Mouse (Mus musculus) CH12.LX (cell line): ENCODE measurements around the gene 1500009L16Rik. TPM values are rescaled to one million over a fixed set of nuclear protein-coding genes. Genes with fewer than 3 reads are reported as not detected.

Experiments
- DNase-seq: peaks from one replicate; pipeline ENCODE4 v3.0.0-alpha.2; 2013; ENCODE audit errors: extremely low read depth
- H3K27ac ChIP-seq: 2 replicates; pipeline ENCODE4 v1.5.1; 2012; ENCODE audit warnings: low read depth, mild to moderate bottlenecking, control low read depth, moderate library complexity; ENCODE audit not compliant: insufficient read depth
- H3K27me3 ChIP-seq: replicated peaks from 2 replicates; pipeline ENCODE3; 2012; ENCODE audit warnings: inconsistent platforms
- H3K36me3 ChIP-seq, 2 experiments: replicated peaks in 1 of 2; 2 replicates each; pipeline versions ENCODE3 to v1.6.1; 2012; ENCODE audit warnings: inconsistent platforms in 1 of 2, low read length in 1 of 2, mild to moderate bottlenecking in 1 of 2, mixed read lengths in 1 of 2, moderate library complexity in 1 of 2; ENCODE audit not compliant: control insufficient read depth in 1 of 2, insufficient read depth in 1 of 2
- H3K4me1 ChIP-seq, 2 experiments: 2 replicates each; pipeline ENCODE4 v1.6.1; 2012; ENCODE audit warnings: inconsistent platforms in 1 of 2, moderate library complexity in 1 of 2; ENCODE audit not compliant: insufficient read depth in 2 of 2, control insufficient read depth in 1 of 2
- H3K4me2 ChIP-seq: 2 replicates; pipeline ENCODE4 v1.6.1; 2012; ENCODE audit warnings: low read depth, mild to moderate bottlenecking, control low read depth; ENCODE audit not compliant: poor library complexity, insufficient read depth, severe bottlenecking
- H3K4me3 ChIP-seq, 3 experiments: fragments of 150-350 bp in 1 of 3; sonication (generic) in 1 of 3; replicated peaks in 1 of 3; 2 replicates each; pipeline versions ENCODE3 to v1.5.1; 2011 to 2012; ENCODE audit warnings: low read depth in 2 of 3, low read length in 2 of 3, mild to moderate bottlenecking in 2 of 3, moderate library complexity in 2 of 3, control low read depth in 1 of 3, improper control_type of control experiment in 1 of 3, inconsistent platforms in 1 of 3, mixed read lengths in 1 of 3; ENCODE audit not compliant: poor library complexity in 1 of 3
- H3K79me2 ChIP-seq: replicated peaks from 2 replicates; pipeline ENCODE4 v1.6.1; 2012; ENCODE audit warnings: mild to moderate bottlenecking, moderate library complexity; ENCODE audit not compliant: control insufficient read depth, poor library complexity, insufficient read depth, severe bottlenecking; ENCODE audit errors: extremely low read depth
- H3K9ac ChIP-seq: 2 replicates; pipeline ENCODE4 v1.6.1; 2012; ENCODE audit warnings: low read depth, mild to moderate bottlenecking, control low read depth, moderate library complexity; ENCODE audit not compliant: insufficient read depth
- H3K9me3 ChIP-seq: replicated peaks from 2 replicates; pipeline ENCODE3; 2012; ENCODE audit warnings: low read length, inconsistent platforms, mixed read lengths
- BHLHE40 ChIP-seq: IDR thresholded peaks from 2 replicates; pipeline ENCODE4 v1.6.1; 2011; ENCODE audit warnings: mild to moderate bottlenecking, low read depth, low read length, improper control_type of control experiment
- CHD2 ChIP-seq: IDR thresholded peaks from 2 replicates; pipeline ENCODE4 v1.6.1; 2011; ENCODE audit warnings: low read length, improper control_type of control experiment
- CTCF ChIP-seq, 2 experiments: IDR thresholded peaks in 1 of 2; conservative IDR thresholded peaks in 1 of 2; 2 replicates each; pipeline ENCODE4 v1.5.1; 2011 to 2012; ENCODE audit warnings: low read depth in 2 of 2, low read length in 2 of 2, improper control_type of control experiment in 1 of 2, inconsistent platforms in 1 of 2, mild to moderate bottlenecking in 1 of 2, moderate library complexity in 1 of 2
- EP300 ChIP-seq: IDR thresholded peaks from 2 replicates; pipeline ENCODE4 v1.6.1; 2011; ENCODE audit warnings: low read length, improper control_type of control experiment
- GABPA ChIP-seq: IDR thresholded peaks from 2 replicates; pipeline ENCODE4 v1.6.1; 2012; ENCODE audit warnings: low read depth, low read length, improper control_type of control experiment, inconsistent platforms; ENCODE audit not compliant: insufficient replicate concordance
- IRF4 ChIP-seq: IDR thresholded peaks from 2 replicates; pipeline ENCODE4 v1.6.1; 2014; ENCODE audit warnings: low read depth, mild to moderate bottlenecking, inconsistent platforms, low read length, improper control_type of control experiment
- JUN ChIP-seq: IDR thresholded peaks from 2 replicates; pipeline ENCODE4 v1.6.1; 2011; ENCODE audit warnings: low read depth, mild to moderate bottlenecking, low read length, improper control_type of control experiment, moderate library complexity; ENCODE audit not compliant: insufficient read depth
- JUND ChIP-seq: conservative IDR thresholded peaks from 2 replicates; pipeline ENCODE4 v1.6.1; 2011; ENCODE audit warnings: low read depth, low read length, improper control_type of control experiment
- KAT2A ChIP-seq: IDR thresholded peaks from 2 replicates; pipeline ENCODE4 v1.6.1; 2012; ENCODE audit warnings: low read length, improper control_type of control experiment, inconsistent platforms; ENCODE audit not compliant: insufficient replicate concordance
- MAFK ChIP-seq: IDR thresholded peaks from 2 replicates; pipeline ENCODE4 v1.6.1; 2011; ENCODE audit warnings: low read length, improper control_type of control experiment; ENCODE audit not compliant: insufficient replicate concordance
- MAX ChIP-seq: IDR thresholded peaks from 2 replicates; pipeline ENCODE4 v1.6.1; 2011; ENCODE audit warnings: low read length, improper control_type of control experiment
- MAZ ChIP-seq: IDR thresholded peaks from 2 replicates; pipeline ENCODE4 v1.6.1; 2012; ENCODE audit warnings: low read depth, mild to moderate bottlenecking, inconsistent platforms, low read length, improper control_type of control experiment, moderate library complexity
- NRF1 ChIP-seq: IDR thresholded peaks from 2 replicates; pipeline ENCODE4 v1.6.1; 2014; ENCODE audit warnings: low read depth, mild to moderate bottlenecking, inconsistent platforms, low read length, improper control_type of control experiment, moderate library complexity
- RAD21 ChIP-seq: IDR thresholded peaks from 2 replicates; pipeline ENCODE4 v1.6.1; 2011; ENCODE audit warnings: low read depth, mild to moderate bottlenecking, low read length, improper control_type of control experiment, moderate library complexity
- RCOR1 ChIP-seq: conservative IDR thresholded peaks from 2 replicates; pipeline ENCODE4 v1.6.1; 2012; ENCODE audit warnings: low read depth, mild to moderate bottlenecking, inconsistent platforms, low read length, improper control_type of control experiment
- SIN3A ChIP-seq: IDR thresholded peaks from 2 replicates; pipeline ENCODE4 v1.6.1; 2012; ENCODE audit warnings: low read length, improper control_type of control experiment, inconsistent platforms
- SMC3 ChIP-seq: IDR thresholded peaks from 2 replicates; pipeline ENCODE4 v1.6.1; 2011; ENCODE audit warnings: low read depth, low read length, improper control_type of control experiment
- TBP ChIP-seq: conservative IDR thresholded peaks from 2 replicates; pipeline ENCODE4 v1.6.1; 2011; ENCODE audit warnings: low read depth, low read length, improper control_type of control experiment
- TCF12 ChIP-seq: IDR thresholded peaks from 2 replicates; pipeline ENCODE4 v1.6.1; 2014; ENCODE audit warnings: low read depth, mild to moderate bottlenecking, inconsistent platforms, low read length, improper control_type of control experiment
- USF1 ChIP-seq: IDR thresholded peaks from 2 replicates; pipeline ENCODE4 v1.6.1; 2014; ENCODE audit warnings: low read depth, mild to moderate bottlenecking, inconsistent platforms, low read length, improper control_type of control experiment
- USF2 ChIP-seq: conservative IDR thresholded peaks from 2 replicates; pipeline ENCODE4 v1.6.1; 2011; ENCODE audit warnings: low read depth, low read length, improper control_type of control experiment
- ZC3H11A ChIP-seq: IDR thresholded peaks from 2 replicates; pipeline ENCODE4 v1.6.1; 2012; ENCODE audit warnings: low read depth, mild to moderate bottlenecking, inconsistent platforms, low read length, improper control_type of control experiment
- ZMIZ1 ChIP-seq: IDR thresholded peaks from 2 replicates; pipeline ENCODE4 v1.6.1; 2012; ENCODE audit warnings: low read depth, mild to moderate bottlenecking, inconsistent platforms, low read length, improper control_type of control experiment
- ZNF384 ChIP-seq: IDR thresholded peaks from 2 replicates; pipeline ENCODE4 v1.6.1; 2012; ENCODE audit warnings: low read depth, low read length, improper control_type of control experiment, inconsistent platforms
- dilution Hi-C: fragments of 300-500 bp; cut with MboI; formaldehyde crosslinking; loops from 2 replicates; pipeline ENCODE4 v1.14.3; 2020; ENCODE audit warnings: low sequenced_read_pairs; ENCODE audit not compliant: extremely low pct_unique_long_range_greater_than_20kb, extremely low pct_ligation_motif_present
- in situ Hi-C: fragments of 300-500 bp; cut with MboI; formaldehyde crosslinking; loops from 3 replicates; pipeline ENCODE4 v1.14.3; 2019; ENCODE audit warnings: low sequenced_read_pairs, low pct_ligation_motif_present, low pct_unique_long_range_greater_than_20kb, mixed read lengths
- polyA plus RNA-seq: library from polyadenylated mRNA; unstranded; fragments of >175 nt; gene quantifications from 2 replicates; pipeline ENCODE4 v1.2.1, GENCODE M21; 2012; ENCODE audit warnings: low read depth; ENCODE audit not compliant: insufficient read length
- total RNA-seq, 2 experiments: library from RNA; depleted of rRNA; stranded (reverse); fragments of 300-350 nt in 1 of 2; fragments of >200 nt in 1 of 2; gene quantifications; 2 replicates each; pipeline ENCODE4 v1.2.3; 2012 to 2014

1500009L16Rik gene
- total and polyA plus RNA-seq, 3 experiments = 0.34 to 1.2 (median 0.89) TPM

DNA sequence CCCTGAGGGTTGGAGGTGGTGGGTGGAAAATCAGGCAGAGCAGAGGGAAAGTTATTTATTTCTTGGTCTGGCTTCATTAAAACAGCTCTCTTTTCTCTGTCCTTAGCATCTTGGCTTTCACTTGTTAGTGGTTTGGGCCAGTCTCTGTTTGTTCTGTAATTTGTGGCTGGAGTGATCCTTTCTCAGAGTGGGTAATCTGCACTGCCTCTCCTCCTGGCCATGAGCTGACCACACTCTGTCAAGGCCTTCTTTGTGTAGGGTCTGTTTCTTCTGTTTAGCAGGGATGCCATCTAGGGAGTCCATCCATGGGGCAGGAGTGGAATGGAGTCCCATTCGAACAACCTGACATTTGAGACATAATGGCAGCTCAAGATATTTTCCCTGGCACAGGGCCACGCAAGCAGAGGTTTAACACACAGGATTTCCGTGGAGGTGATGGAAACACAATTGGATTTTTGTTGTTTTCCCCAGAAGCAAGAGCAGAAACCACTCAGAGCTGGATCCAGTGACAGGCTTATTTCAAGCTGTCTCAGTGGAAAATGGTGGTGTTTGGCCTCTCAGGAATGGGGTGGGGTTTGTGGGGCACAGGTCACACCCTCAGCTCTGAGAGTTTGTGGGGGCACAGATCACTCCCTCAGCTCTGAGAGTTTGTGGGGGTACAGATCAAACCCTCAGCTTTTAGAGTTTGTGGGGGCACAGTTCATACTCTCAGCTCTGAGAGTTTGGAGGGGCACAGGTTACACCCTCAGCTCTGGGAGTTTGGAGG, 63.1 kb downstream of the 1500009L16Rik start:
- TF ChIP-seq MAZ = no peak
- TF ChIP-seq RCOR1 = no peak
- TF ChIP-seq EP300 = no peak
- TF ChIP-seq ZNF384 = no peak
- TF ChIP-seq CTCF (conservative IDR thresholded peaks at IDR 0.05 in 1 of 2, IDR thresholded peaks at IDR 0.05 in 1 of 2; ENCODE audit: low read depth in 2 of 2, low read length in 2 of 2) = no peak
- TF ChIP-seq TBP = no peak
- TF ChIP-seq SMC3 = no peak
- no peak for TF ChIP-seq JUND
- TF ChIP-seq NRF1 = no peak
- TF ChIP-seq KAT2A = no peak
- TF ChIP-seq GABPA = no peak
- TF ChIP-seq TCF12 = no peak
- TF ChIP-seq MAX = no peak
- TF ChIP-seq IRF4 = no peak
- TF ChIP-seq USF2 = no peak
- TF ChIP-seq BHLHE40 = no peak
- no peak for TF ChIP-seq JUN
- Histone ChIP-seq H3K4me2 (no peak overlapping the region), H3K27ac (no peak overlapping the region), H3K9me3 (no peaks in the 10 kb centered on the region), H3K79me2 (no peaks in the 10 kb centered on the region), H3K27me3 (no peaks in the 10 kb centered on the region), H3K4me1 (no peaks in the 10 kb centered on the region), H3K9ac (no peak overlapping the region), H3K36me3 (no peaks in the 10 kb centered on the region), H3K4me3 (no peak overlapping the region)
- dilution Hi-C loops (no loop called here), in situ Hi-C loops (no loop called here)
- no peak for DNase-seq

DNA sequence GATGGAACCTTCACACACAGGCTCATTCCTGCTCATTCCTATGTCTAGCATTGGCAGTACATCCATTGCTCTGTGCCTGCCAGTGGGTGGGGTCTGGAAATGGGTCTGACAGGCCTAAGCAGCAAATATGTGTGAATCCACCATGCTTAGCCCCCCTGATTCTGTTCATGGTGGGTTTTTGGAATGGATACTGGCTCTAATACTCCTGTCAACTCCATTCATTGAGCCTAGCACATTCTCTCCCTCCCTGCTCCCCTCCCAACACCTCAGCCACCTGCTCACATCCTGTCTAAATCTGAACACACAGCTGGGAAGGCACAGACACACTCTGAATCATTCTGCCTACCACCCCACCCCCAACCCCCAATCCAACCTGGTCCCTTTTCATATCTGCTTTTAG, 72.4 kb downstream of the 1500009L16Rik start:
- Histone ChIP-seq H3K79me2 (no peaks in the 10 kb centered on the region), H3K27ac (no peak overlapping the region), H3K9me3 (no peaks in the 10 kb centered on the region), H3K36me3 (no peaks in the 10 kb centered on the region), H3K27me3 (peaks cover 4% of the 10 kb centered on the region), H3K9ac (no peak overlapping the region), H3K4me1 (no peaks in the 10 kb centered on the region), H3K4me3 (no peak overlapping the region), H3K4me2 (no peak overlapping the region)
- DNase-seq = no peak
- in situ Hi-C loops = no loop called here
- TF ChIP-seq MAX = no peak
- no peak for TF ChIP-seq JUND
- no peak for TF ChIP-seq BHLHE40
- no peak for TF ChIP-seq IRF4
- no peak for TF ChIP-seq RAD21
- TF ChIP-seq CTCF (conservative IDR thresholded peaks at IDR 0.05 in 1 of 2, IDR thresholded peaks at IDR 0.05 in 1 of 2; ENCODE audit: low read depth in 2 of 2, low read length in 2 of 2) = no peak
- no peak for TF ChIP-seq ZMIZ1
- no peak for TF ChIP-seq USF2
- TF ChIP-seq ZC3H11A = no peak
- no peak for TF ChIP-seq SMC3
- TF ChIP-seq TCF12 = no peak
- TF ChIP-seq RCOR1 = no peak
- TF ChIP-seq SIN3A = no peak
- TF ChIP-seq USF1 = no peak
- no peak for TF ChIP-seq MAFK
- no peak for TF ChIP-seq CHD2
- dilution Hi-C loops = no loop called here
